14 mouse cellular contexts compared by ENCODE assay signal in genomic region chr11:90196521-90197215, GRCm38 (mm10). TPM values are rescaled to one million over a fixed set of nuclear protein-coding genes. Genes with fewer than 3 reads are reported as not detected.
DNase-seq lines count a peak whose midpoint lies in the region; ATAC-seq lines count a peak whose summit lies in the region.
"Had no signal": no experiment of that assay in that cellular context is flagged by ENCODE, and none has a peak within 500 bp of the region (broad histone marks: within the 10 kb centered on the region; RNA-seq: fewer than 3 reads in every experiment).

No protein-coding gene starts in this region.

- H3K36me3 ChIP-seq in embryonic facial prominence, embryonic 10.5 days (replicated peaks) = no peaks in the 10 kb centered on the region
- H3K36me3 ChIP-seq: forebrain, embryonic 12.5 days; heart, embryonic 10.5 days; hindbrain, embryonic 13.5 days had no signal

- no peak overlapping the region for H3K4me3 ChIP-seq in brown adipose tissue, adult 24 weeks (ENCODE audit: insufficient read depth, low read depth, low read length)
- no peak overlapping the region for H3K4me3 ChIP-seq in embryonic facial prominence, embryonic 10.5 days
- H3K4me3 ChIP-seq: forebrain, embryonic 12.5 days; heart, embryonic 10.5 days; hindbrain, embryonic 13.5 days; megakaryocyte, embryonic 14.5 days had no signal

- no peaks in the 10 kb centered on the region for H3K9me3 ChIP-seq in embryonic facial prominence, embryonic 10.5 days
- H3K9me3 ChIP-seq: forebrain, embryonic 12.5 days; heart, embryonic 10.5 days; hindbrain, embryonic 13.5 days had no signal

- DNase-seq in adrenal gland, postnatal 14 days = peak; percentile 35
- DNase-seq in adrenal gland, adult 8-10 months = no peak
- peak; percentile 8 for DNase-seq in lung, postnatal 10 days
- DNase-seq in lung, postnatal 25 days (ENCODE audit: low spot score) = no peak
- DNase-seq in thymus, postnatal 14 days = no peak
- DNase-seq in embryonic facial prominence, embryonic 10.5 days (ENCODE audit: low spot score) = no peak
- DNase-seq: cerebellum, adult 9-11 months had no signal

- no peak for ATAC-seq in monocyte, adult 5-6 weeks (replicated peaks; ENCODE audit: insufficient number of reproducible peaks, low FRiP score, low TSS enrichment, poor library complexity, severe bottlenecking)

- no peaks in the 10 kb centered on the region; the same call in 1 of the 2 replicates for H3K4me1 ChIP-seq in brown adipose tissue, adult 24 weeks (ENCODE audit: control insufficient read depth, insufficient read depth, insufficient read length, low read length)
- no peaks in the 10 kb centered on the region for H3K4me1 ChIP-seq in embryonic facial prominence, embryonic 10.5 days
- H3K4me1 ChIP-seq: forebrain, embryonic 12.5 days; heart, embryonic 10.5 days; hindbrain, embryonic 13.5 days had no signal

- no peaks in the 10 kb centered on the region for H3K27me3 ChIP-seq in embryonic facial prominence, embryonic 10.5 days (replicated peaks; ENCODE audit: low read depth, poor library complexity, severe bottlenecking)
- H3K27me3 ChIP-seq: forebrain, embryonic 12.5 days; hindbrain, embryonic 13.5 days had no signal

- H3K27ac ChIP-seq in brown adipose tissue, adult 24 weeks (replicated peaks; ENCODE audit: low read depth, low read length) = peak overlapping the region; percentile 66
- no peak overlapping the region for H3K27ac ChIP-seq in embryonic facial prominence, embryonic 10.5 days (replicated peaks)
- H3K27ac ChIP-seq: forebrain, embryonic 12.5 days; heart, embryonic 10.5 days; hindbrain, embryonic 13.5 days; liver, embryonic 14.5 days had no signal

- WGBS in embryonic facial prominence, embryonic 10.5 days = 84% methylated on average over 12 of the region's 12 CpGs

RNA-seq across cellular contexts. Expression of gene Gm45716, which starts 9.2 kb away (rescaled TPM):
- 2.9 and 3.5 TPM in 2 replicates for total RNA-seq in adrenal gland, postnatal 14 days (2021)
- 1 to 10 TPM in 3 of 4 experiments, under 1 TPM in 1; 0.70 to 5.6 (median 2.0) TPM for total RNA-seq in adrenal gland, adult 8-10 months (2022)
- 35.7 and 36.5 TPM in 2 replicates for polyA plus RNA-seq in brown adipose tissue, adult 24 weeks (2012; ENCODE audit: insufficient read depth, insufficient read length, missing spikeins)
- 14.4 and 14.6 TPM in 2 replicates for polyA plus RNA-seq in embryonic facial prominence, embryonic 10.5 days (2016; fragmentation: Nextera tagmentation; extraction: Ambion mirVana)
- 25.2 to 33.2 TPM (median 32.0 TPM) in 3 replicates for total RNA-seq in monocyte, adult 5-6 weeks (2017)

RNA-seq across cellular contexts. Expression of gene Mmd, which starts 52.6 kb away (rescaled TPM):
- 68.3 and 87.3 TPM in 2 replicates for total RNA-seq in adrenal gland, postnatal 14 days (2021)
- total RNA-seq in adrenal gland, adult 8-10 months (2022) = 100 to 1,000 TPM in 1 of 4 experiments, 10 to 100 TPM in 3; 47.3 to 193 (median 87.0) TPM
- 265 and 375 TPM in 2 replicates for polyA plus RNA-seq in brown adipose tissue, adult 24 weeks (2012; ENCODE audit: insufficient read depth, insufficient read length, missing spikeins)
- polyA plus RNA-seq in embryonic facial prominence, embryonic 10.5 days (2016; fragmentation: Nextera tagmentation; extraction: Ambion mirVana) = 44.6 and 45.1 TPM in 2 replicates
- 23.5 to 81.5 TPM (median 37.7 TPM) in 3 replicates for total RNA-seq in monocyte, adult 5-6 weeks (2017)

Comparison
In these comparisons a context has a peak if more than half of its experiments do, and no peak if none do; other contexts are left out.
1. DNase-seq: peak in adrenal gland, postnatal 14 days (single experiment) and lung, postnatal 10 days (single experiment); none in adrenal gland, adult 8-10 months (single experiment), lung, postnatal 25 days (single experiment), thymus, postnatal 14 days (single experiment) and embryonic facial prominence, embryonic 10.5 days (single experiment).